ENCODE assay signal across 15 mouse cellular contexts in genomic region chr1:95605458-95605857, GRCm38 (mm10).
DNase-seq lines count a peak whose midpoint lies in the region; ATAC-seq and TF ChIP-seq lines count a peak whose summit lies in the region.
"Had no signal": no experiment of that assay in that cellular context is flagged by ENCODE, and none has a peak within 500 bp of the region (broad histone marks: within the 10 kb centered on the region; RNA-seq: fewer than 3 reads in every experiment).

No protein-coding gene starts in this region.

- 70% methylated on average over 2 of the region's 2 CpGs for WGBS in limb, embryonic 13.5 days
- WGBS in limb, embryonic 10.5 days, result 86% methylated on average over 2 of the region's 2 CpGs
- WGBS in limb, embryonic 14.5 days, result 80% methylated on average over 2 of the region's 2 CpGs

- no peak overlapping the region for H3K4me3 ChIP-seq in limb, embryonic 13.5 days
- H3K4me3 ChIP-seq in limb, embryonic 10.5 days, result no peak overlapping the region
- no peak overlapping the region for H3K4me3 ChIP-seq in limb, embryonic 14.5 days (replicated peaks; ENCODE audit: low read length)
- H3K4me3 ChIP-seq: erythroblast, embryonic 14.5 days; layer of hippocampus, adult 2 months; midbrain, embryonic 13.5 days; neural tube, embryonic 15.5 days had no signal

- ATAC-seq in limb, embryonic 13.5 days (ENCODE audit: low FRiP score, low read depth), result peak; percentile 59; the same call in 1 of the 2 replicates
- ATAC-seq in limb, embryonic 14.5 days (ENCODE audit: low FRiP score, low read depth), result peak; percentile 84
- ATAC-seq: intestine, postnatal 0 days; midbrain, embryonic 13.5 days had no signal

- H3K4me2 ChIP-seq in limb, embryonic 13.5 days (replicated peaks), result no peak overlapping the region
- H3K4me2 ChIP-seq in limb, embryonic 14.5 days (replicated peaks; ENCODE audit: low read depth, low read length, severe bottlenecking), result no peak overlapping the region
- H3K4me2 ChIP-seq: midbrain, embryonic 13.5 days; neural tube, embryonic 15.5 days had no signal

- no peak overlapping the region for H3K27ac ChIP-seq in limb, embryonic 13.5 days
- H3K27ac ChIP-seq in limb, embryonic 10.5 days, result no peak overlapping the region
- H3K27ac ChIP-seq in limb, embryonic 14.5 days (replicated peaks; ENCODE audit: low read depth, low read length), result no peak overlapping the region
- H3K27ac ChIP-seq: layer of hippocampus, adult 2 months; liver, embryonic 14.5 days; midbrain, embryonic 13.5 days; neural tube, embryonic 15.5 days had no signal

- no peak for TF ChIP-seq POLR2A in limb, embryonic 14.5 days (IDR thresholded peaks at IDR 0.05; ENCODE audit: borderline replicate concordance, extremely low read depth, insufficient read depth, insufficient read length)

- H3K9ac ChIP-seq in limb, embryonic 13.5 days, result no peak overlapping the region
- no peak overlapping the region for H3K9ac ChIP-seq in limb, embryonic 14.5 days (ENCODE audit: low read depth, low read length, severe bottlenecking)
- H3K9ac ChIP-seq: liver, embryonic 14.5 days; midbrain, embryonic 13.5 days; neural tube, embryonic 15.5 days had no signal

- H3K27me3 ChIP-seq in limb, embryonic 13.5 days, result no peaks in the 10 kb centered on the region
- H3K27me3 ChIP-seq in limb, embryonic 10.5 days (ENCODE audit: low read depth, poor library complexity, severe bottlenecking), result no peaks in the 10 kb centered on the region
- H3K27me3 ChIP-seq in limb, embryonic 14.5 days (ENCODE audit: control insufficient read depth, insufficient read depth, low read length), result no peaks in the 10 kb centered on the region
- H3K27me3 ChIP-seq: midbrain, embryonic 13.5 days; neural tube, embryonic 15.5 days had no signal

- no peaks in the 10 kb centered on the region for H3K4me1 ChIP-seq in limb, embryonic 13.5 days
- H3K4me1 ChIP-seq in limb, embryonic 10.5 days, result no peaks in the 10 kb centered on the region
- no peaks in the 10 kb centered on the region for H3K4me1 ChIP-seq in limb, embryonic 14.5 days (ENCODE audit: control insufficient read depth, insufficient read depth, low read length)
- H3K4me1 ChIP-seq: midbrain, embryonic 13.5 days; neural tube, embryonic 15.5 days had no signal

- no peaks in the 10 kb centered on the region for H3K9me3 ChIP-seq in limb, embryonic 13.5 days
- H3K9me3 ChIP-seq in limb, embryonic 10.5 days (replicated peaks), result no peaks in the 10 kb centered on the region
- no peaks in the 10 kb centered on the region for H3K9me3 ChIP-seq in limb, embryonic 14.5 days (ENCODE audit: control insufficient read depth, low read length)
- H3K9me3 ChIP-seq: midbrain, embryonic 13.5 days; neural tube, embryonic 15.5 days had no signal

- no peak for DNase-seq in limb, embryonic 10.5 days (ENCODE audit: low spot score)
- DNase-seq in 416B (ENCODE audit: low read depth), result peak; percentile 54
- DNase-seq in CD4-positive, CD25-positive, alpha-beta regulatory T cell, adult 2 months (ENCODE audit: low read depth, low spot score), result peak; percentile 36
- DNase-seq in limb, embryonic 14.5 days (ENCODE audit: low spot score), result peak; percentile 32
- no peak for DNase-seq in embryo, embryonic 11 days
- no peak for DNase-seq in adrenal gland, postnatal 10 days
- DNase-seq: adrenal gland, postnatal 25 days; right cerebral cortex, postnatal 14 days had no signal

- no peaks in the 10 kb centered on the region for H3K36me3 ChIP-seq in limb, embryonic 13.5 days
- no peaks in the 10 kb centered on the region for H3K36me3 ChIP-seq in limb, embryonic 10.5 days
- H3K36me3 ChIP-seq in limb, embryonic 14.5 days (ENCODE audit: control insufficient read depth, insufficient read depth, low read length), result no peaks in the 10 kb centered on the region
- H3K36me3 ChIP-seq: midbrain, embryonic 13.5 days; neural tube, embryonic 15.5 days had no signal

Comparison
In these comparisons a context has a peak if more than half of its experiments do, and no peak if none do; other contexts are left out.
1. DNase-seq: peak in 416B (single experiment), CD4-positive, CD25-positive, alpha-beta regulatory T cell, adult 2 months (single experiment) and limb, embryonic 14.5 days (single experiment); none in limb, embryonic 10.5 days (single experiment), embryo, embryonic 11 days (single experiment) and adrenal gland, postnatal 10 days (single experiment).